ENCODE assay signal across 26 mouse cellular contexts in genomic region chr14:47359610-47360009, GRCm38 (mm10). TPM values are rescaled to one million over a fixed set of nuclear protein-coding genes. Genes with fewer than 3 reads are reported as not detected.
DNase-seq lines count a peak whose midpoint lies in the region; ATAC-seq lines count a peak whose summit lies in the region.
"Had no signal": no experiment of that assay in that cellular context is flagged by ENCODE, and none has a peak within 500 bp of the region (broad histone marks: within the 10 kb centered on the region; RNA-seq: fewer than 3 reads in every experiment).

No protein-coding gene starts in this region.

- peak; percentile 19 for ATAC-seq in activated CD4-positive, CD25-positive, alpha-beta regulatory T cell, adult 4 months
- ATAC-seq in hindbrain, embryonic 16.5 days = no peak
- no peak for ATAC-seq in heart, embryonic 11.5 days (replicated peaks; ENCODE audit: insufficient number of reproducible peaks, low FRiP score, low TSS enrichment)
- ATAC-seq: forebrain, embryonic 16.5 days; inflammation-experienced regulatory T-cells, adult 6 months had no signal

- 79% methylated on average over 3 of the region's 3 CpGs for WGBS in hindbrain, embryonic 16.5 days
- WGBS in heart, embryonic 11.5 days (ENCODE audit: insufficient replicate concordance) = 56% methylated on average over 3 of the region's 3 CpGs

- no peaks in the 10 kb centered on the region for H3K4me1 ChIP-seq in hindbrain, embryonic 16.5 days (ENCODE audit: control insufficient read depth, insufficient read depth, low read depth, low read length)
- H3K4me1 ChIP-seq in heart, embryonic 11.5 days (ENCODE audit: control insufficient read depth, insufficient read depth, low read length) = no peaks in the 10 kb centered on the region
- H3K4me1 ChIP-seq: embryonic facial prominence, embryonic 15.5 days; hindbrain, embryonic 12.5 days; limb, embryonic 15.5 days had no signal

- no peak overlapping the region for H3K27ac ChIP-seq in hindbrain, embryonic 16.5 days (ENCODE audit: low read depth, low read length)
- H3K27ac ChIP-seq in heart, embryonic 11.5 days (ENCODE audit: low read depth, low read length) = no peak overlapping the region
- H3K27ac ChIP-seq: embryonic facial prominence, embryonic 15.5 days; heart, adult 2 months; hindbrain, embryonic 12.5 days; kidney, postnatal 0 days; left cerebral cortex, adult 2 months; limb, embryonic 15.5 days; neural tube, embryonic 13.5 days had no signal

- H3K9me3 ChIP-seq in hindbrain, embryonic 16.5 days (ENCODE audit: control insufficient read depth, low read length) = no peaks in the 10 kb centered on the region
- no peaks in the 10 kb centered on the region for H3K9me3 ChIP-seq in heart, embryonic 11.5 days (replicated peaks; ENCODE audit: control insufficient read depth, low read length)
- H3K9me3 ChIP-seq: embryonic facial prominence, embryonic 15.5 days; hindbrain, embryonic 12.5 days; limb, embryonic 15.5 days; megakaryocyte, embryonic 14.5 days; neural tube, embryonic 13.5 days had no signal

- no peak overlapping the region for H3K4me3 ChIP-seq in hindbrain, embryonic 16.5 days (ENCODE audit: low read length)
- H3K4me3 ChIP-seq in heart, embryonic 11.5 days (ENCODE audit: low read depth, low read length) = no peak overlapping the region
- H3K4me3 ChIP-seq: embryonic facial prominence, embryonic 15.5 days; heart, adult 2 months; hindbrain, embryonic 12.5 days; left cerebral cortex, adult 2 months; limb, embryonic 15.5 days; neural tube, embryonic 13.5 days had no signal

- H3K27me3 ChIP-seq in splenic B cell, adult 2 months (ENCODE audit: control insufficient read depth, insufficient read depth, low read length, poor library complexity, severe bottlenecking) = no peaks in the 10 kb centered on the region
- no peaks in the 10 kb centered on the region for H3K27me3 ChIP-seq in hindbrain, embryonic 16.5 days (replicated peaks; ENCODE audit: control insufficient read depth, insufficient read depth, low read length)
- H3K27me3 ChIP-seq in heart, embryonic 11.5 days (ENCODE audit: control insufficient read depth, insufficient read depth, low read length) = no peaks in the 10 kb centered on the region; the same call in 1 of the 2 replicates
- H3K27me3 ChIP-seq: embryonic facial prominence, embryonic 15.5 days; hindbrain, embryonic 12.5 days; limb, embryonic 15.5 days; megakaryocyte, embryonic 14.5 days; neural tube, embryonic 13.5 days had no signal

- no peaks in the 10 kb centered on the region for H3K36me3 ChIP-seq in splenic B cell, adult 2 months (ENCODE audit: control insufficient read depth, insufficient read depth, low read length, poor library complexity, severe bottlenecking)
- no peaks in the 10 kb centered on the region for H3K36me3 ChIP-seq in hindbrain, embryonic 16.5 days (ENCODE audit: control insufficient read depth, insufficient read depth, low read length)
- no peaks in the 10 kb centered on the region for H3K36me3 ChIP-seq in heart, embryonic 11.5 days (ENCODE audit: control insufficient read depth, insufficient read depth, low read length)
- H3K36me3 ChIP-seq: embryonic facial prominence, embryonic 15.5 days; hindbrain, embryonic 12.5 days; limb, embryonic 15.5 days; neural tube, embryonic 13.5 days had no signal

- H3K9ac ChIP-seq in hindbrain, embryonic 16.5 days (ENCODE audit: low read depth, low read length) = no peak overlapping the region
- no peak overlapping the region for H3K9ac ChIP-seq in heart, embryonic 11.5 days (ENCODE audit: low read depth, low read length)
- H3K9ac ChIP-seq: embryonic facial prominence, embryonic 15.5 days; hindbrain, embryonic 12.5 days; limb, embryonic 15.5 days; neural tube, embryonic 13.5 days had no signal

- DNase-seq in spleen, postnatal 36 days (ENCODE audit: low spot score in 2 of 2) = peak; percentile 24 to 40
- no peak for DNase-seq in spleen, adult 12 weeks (ENCODE audit: low spot score)
- peak; percentile 47 for DNase-seq in induced T-regulatory cell, adult 2 months (ENCODE audit: low read depth)
- peak; percentile 58 for DNase-seq in splenic B cell, adult 2 months (ENCODE audit: low read depth, low spot score)
- DNase-seq in gastrocnemius, postnatal 4 days (ENCODE audit: low spot score in 2 of 2) = no peak
- DNase-seq: cerebellum, adult 8-10 months; cerebellum, postnatal 36 days; gastrocnemius, postnatal 14 days; heart, adult 2 months; kidney, adult 2 months; left cerebral cortex, postnatal 4 days; lung, adult 18-20 months; lung, postnatal 10 days; midbrain, embryonic 14.5 days had no signal

- H3K4me2 ChIP-seq in hindbrain, embryonic 16.5 days (ENCODE audit: low read length) = no peak overlapping the region
- H3K4me2 ChIP-seq in heart, embryonic 11.5 days = no peak overlapping the region
- H3K4me2 ChIP-seq: embryonic facial prominence, embryonic 15.5 days; hindbrain, embryonic 12.5 days; limb, embryonic 15.5 days; neural tube, embryonic 13.5 days had no signal

RNA-seq across cellular contexts. Expression of gene Lgals3, which starts 7.9 kb away (rescaled TPM):
- polyA plus RNA-seq in activated CD4-positive, CD25-positive, alpha-beta regulatory T cell, adult 4 months (2017; shearing (Covaris generic)) = 10 to 100 TPM; 43.2 to 70.4 TPM
- 4.0 and 4.7 TPM in 2 replicates for polyA plus RNA-seq in hindbrain, embryonic 16.5 days (2015; fragmentation: Nextera tagmentation; extraction: Ambion mirVana)
- 1 to 10 TPM; 6.2 to 6.9 TPM for total RNA-seq in gastrocnemius, postnatal 4 days (2021)
- 1.9 and 2.7 TPM in 2 replicates for polyA plus RNA-seq in heart, embryonic 11.5 days (2014; fragmentation: Nextera tagmentation; extraction: Ambion mirVana)

RNA-seq across cellular contexts. Expression of gene Dlgap5, which starts 58.6 kb away (rescaled TPM):
- 10 to 100 TPM; 14.7 to 15.5 TPM for polyA plus RNA-seq in activated CD4-positive, CD25-positive, alpha-beta regulatory T cell, adult 4 months (2017; shearing (Covaris generic))
- polyA plus RNA-seq in hindbrain, embryonic 16.5 days (2015; fragmentation: Nextera tagmentation; extraction: Ambion mirVana) = 6.3 and 9.0 TPM in 2 replicates
- 10 to 100 TPM; 15.3 to 15.4 TPM for total RNA-seq in gastrocnemius, postnatal 4 days (2021)
- 47.8 and 47.9 TPM in 2 replicates for polyA plus RNA-seq in heart, embryonic 11.5 days (2014; fragmentation: Nextera tagmentation; extraction: Ambion mirVana)

Comparison
In these comparisons a context has a peak if more than half of its experiments do, and no peak if none do; other contexts are left out.
1. DNase-seq: peak in spleen, postnatal 36 days (2 of 2), induced T-regulatory cell, adult 2 months (single experiment) and splenic B cell, adult 2 months (single experiment); none in spleen, adult 12 weeks (single experiment) and gastrocnemius, postnatal 4 days (0 of 2).